Mouse (Mus musculus) CH12.LX (cell line): ENCODE measurements around the gene Adam12. TPM values are rescaled to one million over a fixed set of nuclear protein-coding genes. Genes with fewer than 3 reads are reported as not detected.

Experiments
- DNase-seq: peaks from one replicate; pipeline ENCODE4 v3.0.0-alpha.2; 2013; ENCODE audit errors: extremely low read depth
- H3K27ac ChIP-seq: 2 replicates; pipeline ENCODE4 v1.5.1; 2012; ENCODE audit warnings: low read depth, mild to moderate bottlenecking, control low read depth, moderate library complexity; ENCODE audit not compliant: insufficient read depth
- H3K27me3 ChIP-seq: replicated peaks from 2 replicates; pipeline ENCODE3; 2012; ENCODE audit warnings: inconsistent platforms
- H3K36me3 ChIP-seq, 2 experiments: replicated peaks in 1 of 2; 2 replicates each; pipeline versions ENCODE3 to v1.6.1; 2012; ENCODE audit warnings: inconsistent platforms in 1 of 2, low read length in 1 of 2, mild to moderate bottlenecking in 1 of 2, mixed read lengths in 1 of 2, moderate library complexity in 1 of 2; ENCODE audit not compliant: control insufficient read depth in 1 of 2, insufficient read depth in 1 of 2
- H3K4me1 ChIP-seq, 2 experiments: 2 replicates each; pipeline ENCODE4 v1.6.1; 2012; ENCODE audit warnings: inconsistent platforms in 1 of 2, moderate library complexity in 1 of 2; ENCODE audit not compliant: insufficient read depth in 2 of 2, control insufficient read depth in 1 of 2
- H3K4me2 ChIP-seq: 2 replicates; pipeline ENCODE4 v1.6.1; 2012; ENCODE audit warnings: low read depth, mild to moderate bottlenecking, control low read depth; ENCODE audit not compliant: poor library complexity, insufficient read depth, severe bottlenecking
- H3K4me3 ChIP-seq, 3 experiments: fragments of 150-350 bp in 1 of 3; sonication (generic) in 1 of 3; replicated peaks in 1 of 3; 2 replicates each; pipeline versions ENCODE3 to v1.5.1; 2011 to 2012; ENCODE audit warnings: low read depth in 2 of 3, low read length in 2 of 3, mild to moderate bottlenecking in 2 of 3, moderate library complexity in 2 of 3, control low read depth in 1 of 3, improper control_type of control experiment in 1 of 3, inconsistent platforms in 1 of 3, mixed read lengths in 1 of 3; ENCODE audit not compliant: poor library complexity in 1 of 3
- H3K79me2 ChIP-seq: replicated peaks from 2 replicates; pipeline ENCODE4 v1.6.1; 2012; ENCODE audit warnings: mild to moderate bottlenecking, moderate library complexity; ENCODE audit not compliant: control insufficient read depth, poor library complexity, insufficient read depth, severe bottlenecking; ENCODE audit errors: extremely low read depth
- H3K9ac ChIP-seq: 2 replicates; pipeline ENCODE4 v1.6.1; 2012; ENCODE audit warnings: low read depth, mild to moderate bottlenecking, control low read depth, moderate library complexity; ENCODE audit not compliant: insufficient read depth
- H3K9me3 ChIP-seq: replicated peaks from 2 replicates; pipeline ENCODE3; 2012; ENCODE audit warnings: low read length, inconsistent platforms, mixed read lengths
- CTCF ChIP-seq, 2 experiments: IDR thresholded peaks in 1 of 2; conservative IDR thresholded peaks in 1 of 2; 2 replicates each; pipeline ENCODE4 v1.5.1; 2011 to 2012; ENCODE audit warnings: low read depth in 2 of 2, low read length in 2 of 2, improper control_type of control experiment in 1 of 2, inconsistent platforms in 1 of 2, mild to moderate bottlenecking in 1 of 2, moderate library complexity in 1 of 2
- E2F4 ChIP-seq: IDR thresholded peaks from 2 replicates; pipeline ENCODE4 v1.6.1; 2011; ENCODE audit warnings: low read depth, low read length, improper control_type of control experiment; ENCODE audit not compliant: insufficient replicate concordance
- EP300 ChIP-seq: IDR thresholded peaks from 2 replicates; pipeline ENCODE4 v1.6.1; 2011; ENCODE audit warnings: low read length, improper control_type of control experiment
- ETS1 ChIP-seq: conservative IDR thresholded peaks from 2 replicates; pipeline ENCODE4 v1.6.1; 2012; ENCODE audit warnings: low read depth, mild to moderate bottlenecking, inconsistent platforms, low read length, improper control_type of control experiment, moderate library complexity
- IRF4 ChIP-seq: IDR thresholded peaks from 2 replicates; pipeline ENCODE4 v1.6.1; 2014; ENCODE audit warnings: low read depth, mild to moderate bottlenecking, inconsistent platforms, low read length, improper control_type of control experiment
- KAT2A ChIP-seq: IDR thresholded peaks from 2 replicates; pipeline ENCODE4 v1.6.1; 2012; ENCODE audit warnings: low read length, improper control_type of control experiment, inconsistent platforms; ENCODE audit not compliant: insufficient replicate concordance
- MAFK ChIP-seq: IDR thresholded peaks from 2 replicates; pipeline ENCODE4 v1.6.1; 2011; ENCODE audit warnings: low read length, improper control_type of control experiment; ENCODE audit not compliant: insufficient replicate concordance
- MAZ ChIP-seq: IDR thresholded peaks from 2 replicates; pipeline ENCODE4 v1.6.1; 2012; ENCODE audit warnings: low read depth, mild to moderate bottlenecking, inconsistent platforms, low read length, improper control_type of control experiment, moderate library complexity
- MEF2A ChIP-seq: IDR thresholded peaks from 2 replicates; pipeline ENCODE4 v1.6.1; 2014; ENCODE audit warnings: low read depth, mild to moderate bottlenecking, inconsistent platforms, low read length, improper control_type of control experiment, borderline replicate concordance
- MYC ChIP-seq: IDR thresholded peaks from 2 replicates; pipeline ENCODE4 v1.6.1; 2011; ENCODE audit warnings: low read depth, mild to moderate bottlenecking, improper control_type of control experiment, low read length
- NELFE ChIP-seq: IDR thresholded peaks from 2 replicates; pipeline ENCODE4 v1.6.1; 2011; ENCODE audit warnings: low read depth, low read length, improper control_type of control experiment
- PAX5 ChIP-seq: IDR thresholded peaks from 2 replicates; pipeline ENCODE4 v1.6.1; 2012; ENCODE audit warnings: low read length, inconsistent platforms, mixed read lengths
- RAD21 ChIP-seq: IDR thresholded peaks from 2 replicates; pipeline ENCODE4 v1.6.1; 2011; ENCODE audit warnings: low read depth, mild to moderate bottlenecking, low read length, improper control_type of control experiment, moderate library complexity
- RCOR1 ChIP-seq: conservative IDR thresholded peaks from 2 replicates; pipeline ENCODE4 v1.6.1; 2012; ENCODE audit warnings: low read depth, mild to moderate bottlenecking, inconsistent platforms, low read length, improper control_type of control experiment
- SIN3A ChIP-seq: IDR thresholded peaks from 2 replicates; pipeline ENCODE4 v1.6.1; 2012; ENCODE audit warnings: low read length, improper control_type of control experiment, inconsistent platforms
- TCF12 ChIP-seq: IDR thresholded peaks from 2 replicates; pipeline ENCODE4 v1.6.1; 2014; ENCODE audit warnings: low read depth, mild to moderate bottlenecking, inconsistent platforms, low read length, improper control_type of control experiment
- UBTF ChIP-seq: IDR thresholded peaks from 2 replicates; pipeline ENCODE4 v1.6.1; 2012; ENCODE audit warnings: low read depth, mild to moderate bottlenecking, inconsistent platforms, low read length, improper control_type of control experiment, moderate library complexity
- USF1 ChIP-seq: IDR thresholded peaks from 2 replicates; pipeline ENCODE4 v1.6.1; 2014; ENCODE audit warnings: low read depth, mild to moderate bottlenecking, inconsistent platforms, low read length, improper control_type of control experiment
- ZMIZ1 ChIP-seq: IDR thresholded peaks from 2 replicates; pipeline ENCODE4 v1.6.1; 2012; ENCODE audit warnings: low read depth, mild to moderate bottlenecking, inconsistent platforms, low read length, improper control_type of control experiment
- ZNF384 ChIP-seq: IDR thresholded peaks from 2 replicates; pipeline ENCODE4 v1.6.1; 2012; ENCODE audit warnings: low read depth, low read length, improper control_type of control experiment, inconsistent platforms
- dilution Hi-C: fragments of 300-500 bp; cut with MboI; formaldehyde crosslinking; loops from 2 replicates; pipeline ENCODE4 v1.14.3; 2020; ENCODE audit warnings: low sequenced_read_pairs; ENCODE audit not compliant: extremely low pct_unique_long_range_greater_than_20kb, extremely low pct_ligation_motif_present
- in situ Hi-C: fragments of 300-500 bp; cut with MboI; formaldehyde crosslinking; loops from 3 replicates; pipeline ENCODE4 v1.14.3; 2019; ENCODE audit warnings: low sequenced_read_pairs, low pct_ligation_motif_present, low pct_unique_long_range_greater_than_20kb, mixed read lengths
- polyA plus RNA-seq: library from polyadenylated mRNA; unstranded; fragments of >175 nt; gene quantifications from 2 replicates; pipeline ENCODE4 v1.2.1, GENCODE M21; 2012; ENCODE audit warnings: low read depth; ENCODE audit not compliant: insufficient read length
- total RNA-seq, 2 experiments: library from RNA; depleted of rRNA; stranded (reverse); fragments of 300-350 nt in 1 of 2; fragments of >200 nt in 1 of 2; gene quantifications; 2 replicates each; pipeline ENCODE4 v1.2.3; 2012 to 2014

The Adam12 gene
- total and polyA plus RNA-seq, 3 experiments, result not detected

GRCm38 (mm10) chr7:134181717-134182116 lies 50.2 kb downstream of the Adam12 start:
- Histone ChIP-seq H3K36me3 (no peaks in the 10 kb centered on the region), H3K4me1 (no peaks in the 10 kb centered on the region), H3K27ac (no peak overlapping the region), H3K79me2 (no peaks in the 10 kb centered on the region), H3K4me2 (no peak overlapping the region), H3K9me3 (peaks cover 59% of the 10 kb centered on the region), H3K4me3 (no peak overlapping the region), H3K27me3 (no peaks in the 10 kb centered on the region), H3K9ac (no peak overlapping the region)
- TF ChIP-seq CTCF (conservative IDR thresholded peaks at IDR 0.05 in 1 of 2, IDR thresholded peaks at IDR 0.05 in 1 of 2; ENCODE audit: low read depth in 2 of 2, low read length in 2 of 2), result no peak
- TF ChIP-seq SIN3A, result no peak
- TF ChIP-seq MYC, result no peak
- no peak for TF ChIP-seq EP300
- in situ Hi-C loops, result no loop called here
- dilution Hi-C loops, result no loop called here
- no peak for DNase-seq

GRCm38 (mm10) chr7:134181056-134181455 lies 50.9 kb downstream of the Adam12 start:
- H3K27me3 ChIP-seq, result no peaks in the 10 kb centered on the region
- no peak overlapping the region for H3K9ac ChIP-seq
- no peaks in the 10 kb centered on the region for H3K4me1 ChIP-seq
- no peak overlapping the region for H3K4me2 ChIP-seq
- H3K4me3 ChIP-seq, result no peak overlapping the region
- H3K36me3 ChIP-seq, result no peaks in the 10 kb centered on the region
- no peaks in the 10 kb centered on the region for H3K79me2 ChIP-seq
- H3K9me3 ChIP-seq, result peaks cover 59% of the 10 kb centered on the region
- in situ Hi-C loops, result no loop called here
- no peak overlapping the region for H3K27ac ChIP-seq
- dilution Hi-C loops, result no loop called here
- TF ChIP-seq MAFK (no peak), E2F4 (no peak), MAZ (no peak), TCF12 (no peak), USF1 (no peak), NELFE (no peak), PAX5 (no peak), ZMIZ1 (no peak), ETS1 (no peak), SIN3A (no peak), ZNF384 (no peak), UBTF (no peak)
- DNase-seq, result no peak

- H3K27me3 ChIP-seq, result no peaks in the 10 kb centered on the region
- no peak overlapping the region for H3K4me2 ChIP-seq
- no peaks in the 10 kb centered on the region for H3K4me1 ChIP-seq
- in situ Hi-C loops (no loop called here), dilution Hi-C loops (no loop called here)
- no peak overlapping the region for H3K9ac ChIP-seq
- H3K79me2 ChIP-seq, result no peaks in the 10 kb centered on the region
- H3K4me3 ChIP-seq, result no peak overlapping the region
- no peaks in the 10 kb centered on the region for H3K36me3 ChIP-seq
- H3K9me3 ChIP-seq, result peaks cover 71% of the 10 kb centered on the region
- no peak for DNase-seq
- no peak overlapping the region for H3K27ac ChIP-seq
- TF ChIP-seq IRF4 (no peak), RAD21 (no peak), KAT2A (no peak), MYC (no peak), ZNF384 (no peak), TCF12 (no peak), MEF2A (no peak), UBTF (no peak), RCOR1 (no peak), MAZ (no peak), PAX5 (no peak)
These were observed 54.9 kb downstream of the Adam12 start for GRCm38 (mm10) chr7:134177051-134177450.
